Mouse (Mus musculus): ENCODE data around the gene Nemp2. TPM values are rescaled to one million over a fixed set of nuclear protein-coding genes. Genes with fewer than 3 reads are reported as not detected.

Gene Nemp2
- 1 to 10 TPM; 7.7 to 8.4 TPM for total RNA-seq (2023)

GRCm38 (mm10) chr1:52630248-52630936, at the start of gene Nemp2:
Gene Nemp2 (plus strand): TSS chr1:52630703.

Other genes with a start within 250 kb of the Nemp2 start
- gene Nab1, start 130.0 kb upstream of the Nemp2 start, total RNA-seq (2023) = 10 to 100 TPM; 31.2 to 43.4 TPM
- 10 to 100 TPM; 48.4 to 53.7 TPM for gene Mfsd6, start 96.8 kb downstream of the Nemp2 start, total RNA-seq (2023)
- gene Inpp1, start 187.0 kb downstream of the Nemp2 start, total RNA-seq (2023) = 10 to 100 TPM; 45.8 to 53.0 TPM
- gene Hibch, start 214.2 kb downstream of the Nemp2 start, total RNA-seq (2023) = 10 to 100 TPM; 14.5 to 16.2 TPM

All from neutrophil, adult 59 days (primary cell).